7 mouse cellular contexts compared by ENCODE assay signal in the genomic region with DNA sequence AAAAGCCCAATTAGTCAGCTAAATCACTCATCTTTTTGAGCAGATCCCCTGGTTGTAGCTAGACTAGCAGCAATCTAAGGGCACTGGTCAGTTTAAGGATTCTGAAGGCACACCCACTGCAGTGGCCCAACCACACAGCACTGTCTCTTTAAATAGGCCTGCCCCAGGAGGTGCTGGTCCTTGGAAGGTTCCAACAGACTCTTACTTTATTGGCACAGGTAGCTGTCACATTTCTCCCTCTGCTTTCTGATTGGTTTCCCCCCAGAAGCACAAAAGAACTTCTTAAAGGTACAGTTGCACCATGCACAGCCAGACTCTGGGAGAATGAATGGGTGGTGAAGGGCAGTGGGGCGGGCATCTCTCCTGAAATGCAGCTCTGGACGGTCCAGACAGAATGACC.
A peak's percentile ranks its signal among the peaks of the same experiment; 100 is the strongest.
DNase-seq lines count a peak whose midpoint lies in the region; ATAC-seq lines count a peak whose summit lies in the region.

No protein-coding gene starts in this region.

- peak; percentile 44 for DNase-seq in kidney, adult 9 months
- DNase-seq in kidney, adult 18-20 months: no peak
- peak; percentile 49 for DNase-seq in R1 (ENCODE audit: low read depth, low spot score)
- peak; percentile 73 for DNase-seq in induced T-regulatory cell, adult 2 months (ENCODE audit: low read depth)
- peak; percentile 26 for DNase-seq in thymus, postnatal 25 days

- peak; percentile 67 for ATAC-seq in CD4-positive, CD25-positive, alpha-beta regulatory T cell, adult 4 months
- ATAC-seq in erythroid progenitor cell, adult 5-6 weeks (replicated peaks; ENCODE audit: low FRiP score, poor library complexity, severe bottlenecking): no peak
